Mouse (Mus musculus): ENCODE measurements around the gene Olfr1449. TPM values are rescaled to one million over a fixed set of nuclear protein-coding genes. Genes with fewer than 3 reads are reported as not detected.
"Not testable (repeated sequence)": the region's sequence is repeated elsewhere in the genome, so short reads cannot be mapped to it uniquely, and the experiment has no call there.

Gene Olfr1449
- polyA plus RNA-seq (2016; fragmentation: Nextera tagmentation; extraction: Ambion mirVana), result not detected in 2 replicates

- H3K27ac ChIP-seq, result no peak within 1 kb of the TSS
- no peaks in the 10 kb centered on the region for H3K9me3 ChIP-seq
- H3K36me3 ChIP-seq, result no peaks in the 10 kb centered on the region
- H3K4me3 ChIP-seq, result no peak within 1 kb of the TSS
- no peak for DNase-seq (ENCODE audit: low spot score)
- no peaks in the 10 kb centered on the region for H3K27me3 ChIP-seq (ENCODE audit: insufficient read depth, poor library complexity, severe bottlenecking)
- H3K4me1 ChIP-seq, result no peaks in the 10 kb centered on the region
Observed at GRCm38 (mm10) chr19:12930540-12930939, at the start of gene Olfr1449. Gene Olfr1449 (plus strand): TSS chr19:12930840.

GRCm38 (mm10) chr19:12883555-12883954, 47.1 kb upstream of the Olfr1449 start, which contains the start of gene Olfr1445:
Gene Olfr1445 (plus strand): TSS chr19:12883855.
- no peak for DNase-seq (ENCODE audit: low spot score)
- WGBS, result 84% methylated on average over 2 of the region's 2 CpGs

GRCm38 (mm10) chr19:12893424-12893823, 37.2 kb upstream of the Olfr1449 start, which contains the start of gene Olfr1446:
Gene Olfr1446 (minus strand): TSS chr19:12893524.
- Histone ChIP-seq H3K4me3 (no peak within 1 kb of the TSS), H3K4me1 (no peaks in the 10 kb centered on the region), H3K27ac (no peak within 1 kb of the TSS), H3K36me3 (no peaks in the 10 kb centered on the region), H3K27me3 (ENCODE audit: insufficient read depth, poor library complexity, severe bottlenecking) (no peaks in the 10 kb centered on the region), H3K9me3 (no peaks in the 10 kb centered on the region)
- DNase-seq (ENCODE audit: low spot score), result no peak
- WGBS, result 78% methylated on average over 1 of the region's 1 CpGs

More at GRCm38 (mm10) chr19:12883555-12883954, 47.1 kb upstream of the Olfr1449 start, which contains the start of gene Olfr1445:
- Histone ChIP-seq H3K9me3 (no peaks in the 10 kb centered on the region), H3K4me1 (no peaks in the 10 kb centered on the region), H3K4me3 (no peak within 1 kb of the TSS), H3K27me3 (ENCODE audit: insufficient read depth, poor library complexity, severe bottlenecking) (no peaks in the 10 kb centered on the region), H3K36me3 (no peaks in the 10 kb centered on the region), H3K27ac (no peak within 1 kb of the TSS)

- 77% methylated on average over 1 of the region's 1 CpGs for WGBS
Observed at GRCm38 (mm10) chr19:12903643-12904042, 27.0 kb upstream of the Olfr1449 start, which contains the start of gene Olfr1447. Gene Olfr1447 (minus strand): TSS chr19:12903743.

GRCm38 (mm10) chr19:12924319-12924718, 6.3 kb upstream of the Olfr1449 start, which contains the start of gene Olfr1448:
Gene Olfr1448 (minus strand): TSS chr19:12924419.
- H3K27me3 ChIP-seq (ENCODE audit: insufficient read depth, poor library complexity, severe bottlenecking), result no peaks in the 10 kb centered on the region
- no peaks in the 10 kb centered on the region for H3K36me3 ChIP-seq
- no peak within 1 kb of the TSS for H3K4me3 ChIP-seq
- WGBS, result 75% methylated on average over 1 of the region's 1 CpGs
- DNase-seq (ENCODE audit: low spot score), result no peak
- no peaks in the 10 kb centered on the region; the same call in 1 of the 2 replicates for H3K9me3 ChIP-seq
- H3K4me1 ChIP-seq, result no peaks in the 10 kb centered on the region
- no peak within 1 kb of the TSS for H3K27ac ChIP-seq

More at GRCm38 (mm10) chr19:12903643-12904042, 27.0 kb upstream of the Olfr1449 start, which contains the start of gene Olfr1447:
- no peaks in the 10 kb centered on the region for H3K27me3 ChIP-seq (ENCODE audit: insufficient read depth, poor library complexity, severe bottlenecking)
- H3K9me3 ChIP-seq, result no peaks in the 10 kb centered on the region
- H3K36me3 ChIP-seq, result no peaks in the 10 kb centered on the region
- H3K4me3 ChIP-seq, result no peak within 1 kb of the TSS
- H3K4me1 ChIP-seq, result no peaks in the 10 kb centered on the region
- no peak within 1 kb of the TSS for H3K27ac ChIP-seq
- no peak for DNase-seq (ENCODE audit: low spot score)

DNA sequence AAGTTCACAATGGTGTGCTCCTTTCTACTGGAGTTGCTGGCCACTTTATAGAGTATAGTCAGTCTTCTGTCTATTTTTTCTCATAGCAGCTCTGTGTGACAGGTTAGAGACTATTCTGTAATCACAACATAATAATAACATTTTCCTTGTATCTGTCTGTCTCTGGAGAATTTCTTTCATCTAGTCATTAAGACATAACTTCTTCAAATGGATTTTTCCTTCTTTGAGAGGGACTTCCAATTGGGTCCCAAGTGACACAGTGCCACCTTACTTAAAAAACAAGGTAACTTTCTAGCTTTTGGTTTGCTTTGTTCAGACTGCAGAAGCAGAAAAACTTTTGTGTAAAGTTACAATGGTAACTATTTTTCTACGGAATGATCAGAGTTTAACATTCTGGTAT, 19.3 kb downstream of the Olfr1449 start, which contains the start of gene Olfr1450:
Gene Olfr1450 (plus strand): TSS at position 301 of the 400 bp plus-strand sequence.
- Histone ChIP-seq H3K27ac (no peak within 1 kb of the TSS), H3K36me3 (no peaks in the 10 kb centered on the region), H3K9me3 (peaks cover 7% of the 10 kb centered on the region), H3K4me3 (no peak within 1 kb of the TSS), H3K4me1 (no peaks in the 10 kb centered on the region), H3K27me3 (ENCODE audit: insufficient read depth, poor library complexity, severe bottlenecking) (no peaks in the 10 kb centered on the region)
- no peak for DNase-seq (ENCODE audit: low spot score)
- 87% methylated on average over 1 of the region's 1 CpGs for WGBS

DNA sequence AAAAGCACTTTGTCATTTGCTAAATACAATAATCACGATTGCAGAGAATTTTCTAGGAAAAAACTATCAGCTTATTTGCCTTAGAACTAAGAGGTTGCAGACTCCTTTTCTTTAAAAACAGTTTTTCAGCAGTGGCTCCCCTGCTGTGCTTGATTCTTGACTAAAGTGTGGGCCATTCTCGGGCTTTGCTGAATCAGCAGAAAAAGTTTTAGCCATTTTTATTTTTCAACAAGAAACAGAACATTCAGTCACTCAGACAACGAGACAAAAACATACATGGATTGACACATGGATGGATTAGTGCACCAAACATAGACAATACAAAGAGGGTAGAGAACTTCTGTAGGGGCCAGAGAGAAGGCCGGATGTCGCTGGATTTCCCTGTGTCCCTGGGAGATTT, 39.4 kb downstream of the Olfr1449 start:
- 79% methylated on average over 5 of the region's 5 CpGs for WGBS
- not testable (repeated sequence) for H3K9me3 ChIP-seq; DNase-seq (ENCODE audit: low spot score); H3K27ac ChIP-seq; H3K4me1 ChIP-seq; H3K36me3 ChIP-seq; H3K27me3 ChIP-seq (ENCODE audit: insufficient read depth, poor library complexity, severe bottlenecking); H3K4me3 ChIP-seq

Other genes starting within 250 kb of the Olfr1449 start
- not detected in 2 replicates for gene Keg1, start 235.1 kb upstream of the Olfr1449 start, polyA plus RNA-seq (2016; fragmentation: Nextera tagmentation; extraction: Ambion mirVana)
- 0.70 and 1.1 TPM in 2 replicates for gene Cntf, start 165.2 kb upstream of the Olfr1449 start, polyA plus RNA-seq (2016; fragmentation: Nextera tagmentation; extraction: Ambion mirVana)
- gene Zfp91, start 134.7 kb upstream of the Olfr1449 start, polyA plus RNA-seq (2016; fragmentation: Nextera tagmentation; extraction: Ambion mirVana), result 11.5 and 13.4 TPM in 2 replicates
- gene Lpxn, start 134.6 kb upstream of the Olfr1449 start, polyA plus RNA-seq (2016; fragmentation: Nextera tagmentation; extraction: Ambion mirVana), result 0.46 and 0.54 TPM in 2 replicates
- gene Gm5244, start 84.2 kb upstream of the Olfr1449 start, polyA plus RNA-seq (2016; fragmentation: Nextera tagmentation; extraction: Ambion mirVana), result not detected in 2 replicates
- not detected in 2 replicates for gene Olfr1444, start 73.6 kb upstream of the Olfr1449 start, polyA plus RNA-seq (2016; fragmentation: Nextera tagmentation; extraction: Ambion mirVana)
- not detected in 2 replicates for gene Olfr1445, start 47.0 kb upstream of the Olfr1449 start, polyA plus RNA-seq (2016; fragmentation: Nextera tagmentation; extraction: Ambion mirVana)
- gene Olfr1446, start 37.3 kb upstream of the Olfr1449 start, polyA plus RNA-seq (2016; fragmentation: Nextera tagmentation; extraction: Ambion mirVana), result not detected in 2 replicates
- not detected in 2 replicates for gene Olfr1447, start 27.1 kb upstream of the Olfr1449 start, polyA plus RNA-seq (2016; fragmentation: Nextera tagmentation; extraction: Ambion mirVana)
- not detected in 2 replicates for gene Olfr1448, start 6.4 kb upstream of the Olfr1449 start, polyA plus RNA-seq (2016; fragmentation: Nextera tagmentation; extraction: Ambion mirVana)
- not detected in 2 replicates for gene Olfr1450, start 19.4 kb downstream of the Olfr1449 start, polyA plus RNA-seq (2016; fragmentation: Nextera tagmentation; extraction: Ambion mirVana)
- not detected in 2 replicates for gene Olfr1451, start 64.2 kb downstream of the Olfr1449 start, polyA plus RNA-seq (2016; fragmentation: Nextera tagmentation; extraction: Ambion mirVana)
- gene Olfr1453, start 97.5 kb downstream of the Olfr1449 start, polyA plus RNA-seq (2016; fragmentation: Nextera tagmentation; extraction: Ambion mirVana), result not detected in 2 replicates
- gene Olfr1454, start 129.8 kb downstream of the Olfr1449 start, polyA plus RNA-seq (2016; fragmentation: Nextera tagmentation; extraction: Ambion mirVana), result not detected in 2 replicates
- not detected in 2 replicates for gene Olfr1457, start 167.1 kb downstream of the Olfr1449 start, polyA plus RNA-seq (2016; fragmentation: Nextera tagmentation; extraction: Ambion mirVana)
- not detected in 2 replicates for gene Olfr1458, start 175.9 kb downstream of the Olfr1449 start, polyA plus RNA-seq (2016; fragmentation: Nextera tagmentation; extraction: Ambion mirVana)
- not detected in 2 replicates for gene Olfr1459, start 218.7 kb downstream of the Olfr1449 start, polyA plus RNA-seq (2016; fragmentation: Nextera tagmentation; extraction: Ambion mirVana)
- not detected in 2 replicates for gene Olfr1461, start 232.2 kb downstream of the Olfr1449 start, polyA plus RNA-seq (2016; fragmentation: Nextera tagmentation; extraction: Ambion mirVana)

Measured in heart, embryonic 10.5 days (tissue).